Mouse (Mus musculus) forebrain, embryonic 14.5 days (tissue): ENCODE data around the gene Gm21497. TPM values are rescaled to one million over a fixed set of nuclear protein-coding genes. Genes with fewer than 3 reads are reported as not detected.
"Not testable (repeated sequence)": the region's sequence is repeated elsewhere in the genome, so short reads cannot be mapped to it uniquely, and the experiment has no call there.

Source experiments
- ATAC-seq: fragments of 200-750 bp; cut with Nextera tagmentation; 2 replicates; pipeline ENCODE4 v1.8.0; 2017; ENCODE audit warnings: mild to moderate bottlenecking, moderate library complexity
- DNase-seq: peaks from one replicate; pipeline ENCODE4 v3.0.0-alpha.2; 2015; ENCODE audit warnings: low spot score
- H3K27ac ChIP-seq: fragments of 300-500 bp; sonication (generic); 2 replicates; pipeline ENCODE4 v1.5.1; 2014; ENCODE audit warnings: low read depth, mild to moderate bottlenecking, control low read depth, low read length, moderate library complexity
- H3K27me3 ChIP-seq: fragments of 300-500 bp; sonication (generic); replicated peaks from 2 replicates; pipeline ENCODE4 v1.6.1; 2014; ENCODE audit warnings: low read length, control low read depth, mixed read lengths; ENCODE audit not compliant: control insufficient read depth, insufficient read depth
- H3K36me3 ChIP-seq: fragments of 300-500 bp; sonication (generic); 2 replicates; pipeline ENCODE4 v1.6.1; 2014; ENCODE audit warnings: low read length, control low read depth; ENCODE audit not compliant: control insufficient read depth, insufficient read depth
- H3K4me1 ChIP-seq: fragments of 300-500 bp; sonication (generic); 2 replicates; pipeline ENCODE4 v1.6.1; 2014; ENCODE audit warnings: antibody characterized with exemption, low read length, control low read depth; ENCODE audit not compliant: control insufficient read depth, insufficient read depth
- H3K4me2 ChIP-seq: fragments of 300-500 bp; sonication (generic); 2 replicates; pipeline ENCODE4 v1.6.1; 2014; ENCODE audit warnings: mild to moderate bottlenecking, control low read depth, low read length
- H3K4me3 ChIP-seq: fragments of 300-500 bp; sonication (generic); 2 replicates; pipeline ENCODE4 v1.5.1; 2014; ENCODE audit warnings: low read depth, low read length, control low read depth
- H3K9ac ChIP-seq: fragments of 300-500 bp; sonication (generic); 2 replicates; pipeline ENCODE4 v1.6.1; 2014; ENCODE audit warnings: mild to moderate bottlenecking, low read length, control low read depth, moderate library complexity
- H3K9me3 ChIP-seq: fragments of 300-500 bp; sonication (generic); replicated peaks from 2 replicates; pipeline ENCODE4 v1.6.1; 2016; ENCODE audit warnings: low read length, control low read depth, mixed read lengths; ENCODE audit not compliant: control insufficient read depth
- WGBS: fragments of 180-500 bp; shearing (Covaris S2); extraction: QIAGEN DNeasy Blood & Tissue Kit; methylation state at CpG from one replicate; pipeline ENCODE4 v1.1.7; 2014; 5-methylcytosine and 5-hydroxymethylcytosine counted together
- polyA plus RNA-seq: library from polyadenylated mRNA; unstranded; fragments of >200 nt; fragmentation: Nextera tagmentation; extraction: Ambion mirVana; gene quantifications from 2 replicates; pipeline ENCODE4 v1.2.1, GENCODE M21; 2014

Gm21497 gene
- polyA plus RNA-seq: not detected in 2 replicates

GRCm38 (mm10) chrY:61646446-61646845 is at the start of gene Gm21497:
Gm21497 (plus strand) TSS chrY:61646746.
- H3K4me1 ChIP-seq, ATAC-seq, H3K27me3 ChIP-seq, DNase-seq, H3K9ac ChIP-seq, H3K36me3 ChIP-seq, H3K9me3 ChIP-seq, H3K27ac ChIP-seq, H3K4me2 ChIP-seq, H3K4me3 ChIP-seq: not testable (repeated sequence)
- no CpG with 5 or more reads among the region's 5 CpGs for WGBS
